Mouse (Mus musculus): ENCODE measurements around the gene 3110018I06Rik.

3110018I06Rik gene

GRCm38 (mm10) chr12:107488371-107488770, at the start of gene 3110018I06Rik:
Gene 3110018I06Rik, plus strand, starts transcription at chr12:107488632.
- DNase-seq = no peak

GRCm38 (mm10) chr12:107444681-107445080, 43.8 kb upstream of the 3110018I06Rik start:
- no peak for DNase-seq

GRCm38 (mm10) chr12:107457835-107458234, 30.6 kb upstream of the 3110018I06Rik start:
- DNase-seq = no peak

- DNase-seq = no peak
Observed at GRCm38 (mm10) chr12:107464731-107465130, 23.7 kb upstream of the 3110018I06Rik start.

GRCm38 (mm10) chr12:107476441-107477291, 11.8 kb upstream of the 3110018I06Rik start:
- no peak for DNase-seq

GRCm38 (mm10) chr12:107479350-107479749, 9.1 kb upstream of the 3110018I06Rik start:
- no peak for DNase-seq

GRCm38 (mm10) chr12:107483031-107483430, 5.4 kb upstream of the 3110018I06Rik start:
- no peak for DNase-seq

- DNase-seq = no peak
Observed at GRCm38 (mm10) chr12:107491344-107491743, 2.9 kb downstream of the 3110018I06Rik start.

GRCm38 (mm10) chr12:107496924-107497323, 8.5 kb downstream of the 3110018I06Rik start:
- DNase-seq = no peak

- DNase-seq = no peak
Observed at GRCm38 (mm10) chr12:107509661-107510237, 21.3 kb downstream of the 3110018I06Rik start.

GRCm38 (mm10) chr12:107511112-107511511, 22.7 kb downstream of the 3110018I06Rik start:
- no peak for DNase-seq

- no peak for DNase-seq
Observed at GRCm38 (mm10) chr12:107516265-107517217, 28.1 kb downstream of the 3110018I06Rik start.

GRCm38 (mm10) chr12:107520941-107521340, 32.5 kb downstream of the 3110018I06Rik start:
- no peak for DNase-seq

- DNase-seq = no peak
Observed at GRCm38 (mm10) chr12:107528346-107528880, 40.0 kb downstream of the 3110018I06Rik start.

GRCm38 (mm10) chr12:107532871-107533270, 44.4 kb downstream of the 3110018I06Rik start:
- no peak for DNase-seq
